Mouse (Mus musculus) stomach, embryonic 16.5 days (tissue): Measurements from ENCODE around the gene Bpifa2. TPM values are rescaled to one million over a fixed set of nuclear protein-coding genes. Genes with fewer than 3 reads are reported as not detected.

Experiments used
- polyA plus RNA-seq: library from polyadenylated mRNA; unstranded; fragments of >200 nt; fragmentation: Nextera tagmentation; extraction: Ambion mirVana; gene quantifications from 2 replicates; pipeline ENCODE4 v1.2.1, GENCODE M21; 2015

The Bpifa2 gene
- polyA plus RNA-seq, 1 experiment from 2014 or later: not detected

Other genes starting within 250 kb of the Bpifa2 start
- 0.23 and 0.29 TPM in 2 replicates for gene Efcab8, start 228.3 kb upstream of the Bpifa2 start, polyA plus RNA-seq
- not detected in 2 replicates for gene Sun5, start 137.2 kb upstream of the Bpifa2 start, polyA plus RNA-seq
- gene Bpifb2, start 133.2 kb upstream of the Bpifa2 start, polyA plus RNA-seq: not detected in 2 replicates
- not detected in 2 replicates for gene Bpifb6, start 107.9 kb upstream of the Bpifa2 start, polyA plus RNA-seq
- not detected in 2 replicates for gene Bpifb3, start 90.0 kb upstream of the Bpifa2 start, polyA plus RNA-seq
- not detected in 2 replicates for gene Bpifb4, start 70.1 kb upstream of the Bpifa2 start, polyA plus RNA-seq
- not detected in 2 replicates for gene Bpifa6, start 33.3 kb upstream of the Bpifa2 start, polyA plus RNA-seq
- not detected in 2 replicates for gene Bpifa3, start 122.1 kb downstream of the Bpifa2 start, polyA plus RNA-seq
- 0.27 TPM in 1 of 2 replicates, not detected in the other for gene Bpifa1, start 134.6 kb downstream of the Bpifa2 start, polyA plus RNA-seq
- not detected in 2 replicates for gene Bpifa5, start 154.3 kb downstream of the Bpifa2 start, polyA plus RNA-seq
- 711 and 1,131 TPM in 2 replicates for gene Bpifb1, start 182.6 kb downstream of the Bpifa2 start, polyA plus RNA-seq
- 1.7 and 3.7 TPM in 2 replicates for gene Bpifb5, start 215.5 kb downstream of the Bpifa2 start, polyA plus RNA-seq
- gene Bpifb9a, start 249.6 kb downstream of the Bpifa2 start, polyA plus RNA-seq: not detected in 2 replicates